Mouse (Mus musculus) liver, embryonic 13.5 days (tissue): ENCODE data around the gene Zc3h4. TPM values are rescaled to one million over a fixed set of nuclear protein-coding genes. Genes with fewer than 3 reads are reported as not detected.
A peak's percentile ranks its signal among the peaks of the same experiment; 100 is the strongest.
"Not testable (repeated sequence)": the region's sequence is repeated elsewhere in the genome, so short reads cannot be mapped to it uniquely, and the experiment has no call there.

Experiments used
- ATAC-seq: fragments of 200-750 bp; cut with Nextera tagmentation; 2 replicates; pipeline ENCODE4 v1.8.0; 2017; ENCODE audit warnings: low read depth, mild to moderate bottlenecking, moderate number of reproducible peaks, moderate library complexity
- DNase-seq: peaks from one replicate; pipeline ENCODE4 v3.0.0; 2022
- H3K27ac ChIP-seq: fragments of 300-500 bp; sonication (generic); 2 replicates; pipeline ENCODE4 v1.5.1; 2015; ENCODE audit warnings: moderate library complexity, mild to moderate bottlenecking, inconsistent platforms
- H3K27me3 ChIP-seq: fragments of 300-500 bp; sonication (generic); 2 replicates; pipeline ENCODE4 v1.6.1; 2015; ENCODE audit warnings: mild to moderate bottlenecking, inconsistent platforms
- H3K36me3 ChIP-seq: fragments of 300-500 bp; sonication (generic); 2 replicates; pipeline ENCODE4 v1.6.1; 2015; ENCODE audit warnings: mild to moderate bottlenecking, inconsistent platforms
- H3K4me1 ChIP-seq: fragments of 300-500 bp; sonication (generic); replicated peaks from 2 replicates; pipeline ENCODE4 v1.6.1; 2015; ENCODE audit warnings: inconsistent platforms
- H3K4me2 ChIP-seq: fragments of 300-500 bp; sonication (generic); 2 replicates; pipeline ENCODE4 v1.6.1; 2015; ENCODE audit warnings: inconsistent platforms, mild to moderate bottlenecking, moderate library complexity
- H3K4me3 ChIP-seq: fragments of 300-500 bp; sonication (generic); replicated peaks from 2 replicates; pipeline ENCODE4 v1.5.1; 2015; ENCODE audit warnings: mild to moderate bottlenecking, inconsistent platforms
- H3K9ac ChIP-seq: fragments of 300-500 bp; sonication (generic); 2 replicates; pipeline ENCODE4 v1.6.1; 2015; ENCODE audit warnings: mild to moderate bottlenecking, inconsistent platforms
- H3K9me3 ChIP-seq: fragments of 300-500 bp; sonication (generic); replicated peaks from 2 replicates; pipeline ENCODE4 v1.6.1; 2016; ENCODE audit warnings: inconsistent platforms
- WGBS: fragments of 180-500 bp; shearing (Covaris S2); methylation state at CpG from one replicate; pipeline ENCODE4 v1.1.7; 2015; ENCODE audit not compliant: insufficient replicate concordance; 5-methylcytosine and 5-hydroxymethylcytosine counted together
- polyA plus RNA-seq: library from polyadenylated mRNA; unstranded; fragments of >200 nt; fragmentation: Nextera tagmentation; extraction: Ambion mirVana; gene quantifications from 2 replicates; pipeline ENCODE4 v1.2.1, GENCODE M21; 2015

The Zc3h4 gene
- polyA plus RNA-seq, 1 experiment from 2014 or later = 8.3 TPM

GRCm38 (mm10) chr7:16376505-16376904, 24.2 kb upstream of the Zc3h4 start:
- Histone ChIP-seq H3K4me1 (peaks cover 15% of the 10 kb centered on the region), H3K9ac (no peak overlapping the region), H3K4me2 (no peak overlapping the region), H3K36me3 (peaks cover 82% of the 10 kb centered on the region), H3K27ac (no peak overlapping the region), H3K9me3 (no peaks in the 10 kb centered on the region), H3K4me3 (no peak overlapping the region), H3K27me3 (no peaks in the 10 kb centered on the region)
- DNase-seq (peak; percentile 33), ATAC-seq (peak; percentile 51; the same call in 1 of the 2 replicates)
- 85% methylated on average over 1 of the region's 1 CpGs for WGBS

GRCm38 (mm10) chr7:16387160-16388041, 13.3 kb upstream of the Zc3h4 start, which contains the start of gene Sae1:
Gene Sae1 (minus strand): TSS chr7:16387806.
- Histone ChIP-seq H3K4me1 (peaks cover 47% of the 10 kb centered on the region), H3K27ac (peak within 1 kb of the TSS; percentile 87), H3K27me3 (0 out of 2 replicates have a peak, but pooled peaks cover 2% of the 10 kb centered on the region), H3K4me2 (peak within 1 kb of the TSS; percentile 97), H3K9me3 (no peaks in the 10 kb centered on the region), H3K4me3 (peak within 1 kb of the TSS; percentile 94), H3K9ac (peak within 1 kb of the TSS; percentile 94), H3K36me3 (peaks cover 35% of the 10 kb centered on the region)
- under 1% methylated on average over 58 of the region's 58 CpGs for WGBS
- ATAC-seq (peak; percentile 94), DNase-seq (peak; percentile 94)

GRCm38 (mm10) chr7:16389942-16390341, 10.8 kb upstream of the Zc3h4 start:
- H3K4me1 ChIP-seq = peaks cover 31% of the 10 kb centered on the region
- not testable (repeated sequence) for DNase-seq, H3K27me3 ChIP-seq, H3K27ac ChIP-seq, H3K4me2 ChIP-seq, H3K9ac ChIP-seq, H3K9me3 ChIP-seq, H3K36me3 ChIP-seq, H3K4me3 ChIP-seq, ATAC-seq
- 56% methylated on average over 2 of the region's 2 CpGs for WGBS

- Histone ChIP-seq H3K9me3 (no peaks in the 10 kb centered on the region), H3K4me2 (no peak overlapping the region), H3K36me3 (no peaks in the 10 kb centered on the region), H3K9ac (no peak overlapping the region), H3K27ac (no peak overlapping the region), H3K4me1 (peaks cover 15% of the 10 kb centered on the region), H3K4me3 (no peak overlapping the region), H3K27me3 (0 out of 2 replicates have a peak, but pooled peaks cover 2% of the 10 kb centered on the region)
- DNase-seq (no peak), ATAC-seq (peak; percentile 27; the same call in 1 of the 2 replicates)
- WGBS = 38% methylated on average over 4 of the region's 4 CpGs
Measured at GRCm38 (mm10) chr7:16392923-16393322, 7.8 kb upstream of the Zc3h4 start.

GRCm38 (mm10) chr7:16395944-16396343, 4.8 kb upstream of the Zc3h4 start:
- WGBS = 3% methylated on average over 2 of the region's 2 CpGs
- DNase-seq (no peak), ATAC-seq (no peak)
- Histone ChIP-seq H3K27me3 (0 out of 2 replicates have a peak, but pooled peaks cover 2% of the 10 kb centered on the region), H3K27ac (peak overlapping the region; percentile 19; the same call in 1 of the 2 replicates), H3K4me1 (peaks cover 22% of the 10 kb centered on the region), H3K4me2 (no peak overlapping the region), H3K9me3 (no peaks in the 10 kb centered on the region), H3K36me3 (no peaks in the 10 kb centered on the region), H3K4me3 (no peak overlapping the region), H3K9ac (no peak overlapping the region)

- 46% methylated on average over 4 of the region's 4 CpGs for WGBS
- H3K27me3 ChIP-seq = no peaks in the 10 kb centered on the region
- H3K27ac ChIP-seq = no peak overlapping the region
- H3K4me3 ChIP-seq = no peak overlapping the region
- no peaks in the 10 kb centered on the region for H3K36me3 ChIP-seq
- no peak overlapping the region for H3K9ac ChIP-seq
- H3K9me3 ChIP-seq = no peaks in the 10 kb centered on the region
- ATAC-seq (no peak), DNase-seq (no peak)
- H3K4me1 ChIP-seq = peaks cover 22% of the 10 kb centered on the region
- no peak overlapping the region for H3K4me2 ChIP-seq
Measured at GRCm38 (mm10) chr7:16397465-16397864, 3.2 kb upstream of the Zc3h4 start.

- DNase-seq = no peak
- Histone ChIP-seq H3K9me3 (no peaks in the 10 kb centered on the region), H3K4me2 (peak overlapping the region; percentile 88), H3K36me3 (0 out of 2 replicates have a peak, but pooled peaks cover 5% of the 10 kb centered on the region), H3K9ac (peak overlapping the region; percentile 100), H3K27me3 (no peaks in the 10 kb centered on the region), H3K27ac (peak overlapping the region; percentile 100), H3K4me3 (peak overlapping the region; percentile 92), H3K4me1 (peaks cover 29% of the 10 kb centered on the region)
- WGBS = 53% methylated on average over 3 of the region's 3 CpGs
- no peak for ATAC-seq
Measured at GRCm38 (mm10) chr7:16398387-16399050, 2.2 kb upstream of the Zc3h4 start.

- Histone ChIP-seq H3K9me3 (no peaks in the 10 kb centered on the region), H3K27me3 (no peaks in the 10 kb centered on the region), H3K4me2 (peak overlapping the region; percentile 88), H3K4me1 (peaks cover 34% of the 10 kb centered on the region), H3K4me3 (peak overlapping the region; percentile 92), H3K9ac (peak overlapping the region; percentile 100), H3K36me3 (0 out of 2 replicates have a peak, but pooled peaks cover 7% of the 10 kb centered on the region), H3K27ac (peak overlapping the region; percentile 100)
- WGBS = under 1% methylated on average over 31 of the region's 31 CpGs
- DNase-seq (peak; percentile 88), ATAC-seq (peak; percentile 71)
Measured at GRCm38 (mm10) chr7:16399098-16399819, 1.5 kb upstream of the Zc3h4 start.

GRCm38 (mm10) chr7:16399820-16400688, 656 bp upstream of the Zc3h4 start:
- H3K4me3 ChIP-seq = peak overlapping the region; percentile 92
- no peaks in the 10 kb centered on the region for H3K27me3 ChIP-seq
- H3K27ac ChIP-seq = peak overlapping the region; percentile 100
- under 1% methylated on average over 77 of the region's 77 CpGs for WGBS
- ATAC-seq (peak; percentile 74), DNase-seq (peak; percentile 96)
- peaks cover 42% of the 10 kb centered on the region for H3K4me1 ChIP-seq
- H3K9me3 ChIP-seq = no peaks in the 10 kb centered on the region
- peak overlapping the region; percentile 88 for H3K4me2 ChIP-seq
- 0 out of 2 replicates have a peak, but pooled peaks cover 7% of the 10 kb centered on the region for H3K36me3 ChIP-seq
- peak overlapping the region; percentile 100 for H3K9ac ChIP-seq

- Histone ChIP-seq H3K27ac (peak overlapping the region; percentile 100), H3K27me3 (no peaks in the 10 kb centered on the region), H3K9me3 (no peaks in the 10 kb centered on the region), H3K4me3 (peak overlapping the region; percentile 92), H3K9ac (peak overlapping the region; percentile 100), H3K4me1 (peaks cover 56% of the 10 kb centered on the region), H3K4me2 (peak overlapping the region; percentile 88), H3K36me3 (0 out of 2 replicates have a peak, but pooled peaks cover 7% of the 10 kb centered on the region)
- ATAC-seq = peak; percentile 27
- 0% methylated on average over 17 of the region's 17 CpGs for WGBS
- peak; percentile 84 for DNase-seq
Measured at GRCm38 (mm10) chr7:16401991-16402431, 1.3 kb downstream of the Zc3h4 start.
